ENCODE assay signal across 11 mouse cellular contexts in the genomic region with DNA sequence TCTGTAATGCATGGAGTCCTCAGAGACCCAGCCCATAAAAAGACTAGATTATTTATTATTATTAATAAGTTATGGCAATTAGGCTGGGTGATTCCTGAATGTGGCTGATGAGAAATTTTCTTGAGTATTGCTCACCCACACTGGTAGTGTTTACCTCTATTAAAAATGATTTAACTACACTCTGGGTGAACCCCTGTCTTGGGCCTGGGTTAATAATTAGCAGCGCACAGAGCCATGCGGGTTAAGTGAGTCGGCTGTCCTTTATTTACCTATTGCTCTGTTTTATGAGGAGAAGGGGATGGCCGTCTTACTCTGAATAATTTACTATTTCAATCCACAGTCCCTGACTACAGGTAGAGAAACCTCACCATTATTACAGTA. TPM values are rescaled to one million over a fixed set of nuclear protein-coding genes. Genes with fewer than 3 reads are reported as not detected.
A peak's percentile ranks its signal among the peaks of the same experiment; 100 is the strongest.
DNase-seq lines count a peak whose midpoint lies in the region; ATAC-seq and TF ChIP-seq lines count a peak whose summit lies in the region.
"Had no signal": no experiment of that assay in that cellular context is flagged by ENCODE, and none has a peak within 500 bp of the region (broad histone marks: within the 10 kb centered on the region; RNA-seq: fewer than 3 reads in every experiment).

No protein-coding gene starts in this region.

- H3K36me3 ChIP-seq in forebrain, embryonic 10.5 days (replicated peaks) = no peaks in the 10 kb centered on the region
- H3K36me3 ChIP-seq in forebrain, embryonic 14.5 days (ENCODE audit: control insufficient read depth, insufficient read depth, low read length) = no peaks in the 10 kb centered on the region
- H3K36me3 ChIP-seq in embryonic facial prominence, embryonic 11.5 days (replicated peaks; ENCODE audit: control insufficient read depth, insufficient read depth, low read depth, low read length) = no peaks in the 10 kb centered on the region
- H3K36me3 ChIP-seq in kidney, embryonic 14.5 days (ENCODE audit: control insufficient read depth, insufficient read depth, low read length) = no peaks in the 10 kb centered on the region
- H3K36me3 ChIP-seq in liver, embryonic 14.5 days (replicated peaks; ENCODE audit: control insufficient read depth, insufficient read depth, low read depth) = no peaks in the 10 kb centered on the region
- H3K36me3 ChIP-seq: heart, embryonic 13.5 days had no signal

- DNase-seq in forebrain, embryonic 10.5 days (ENCODE audit: extremely low spot score, low spot score) = no peak
- DNase-seq in forebrain, embryonic 14.5 days (ENCODE audit: low spot score) = no peak
- no peak for DNase-seq in embryonic facial prominence, embryonic 11.5 days (ENCODE audit: low spot score)
- DNase-seq in liver, embryonic 14.5 days (ENCODE audit: low read depth in 3 of 3, low spot score in 3 of 3) = peak in 2 of 3 experiments; percentile 12 to 16
- no peak for DNase-seq in heart, postnatal 14 days
- DNase-seq in testis, postnatal 14 days (ENCODE audit: low spot score) = no peak
- no peak for DNase-seq in left cerebral cortex, postnatal 25 days (ENCODE audit: low spot score in 2 of 2)
- DNase-seq: cerebellum, postnatal 25 days; forebrain, postnatal 0 days had no signal

- H3K9me3 ChIP-seq in forebrain, embryonic 10.5 days = no peaks in the 10 kb centered on the region
- no peaks in the 10 kb centered on the region for H3K9me3 ChIP-seq in forebrain, embryonic 14.5 days (replicated peaks; ENCODE audit: control insufficient read depth, low read length)
- no peaks in the 10 kb centered on the region for H3K9me3 ChIP-seq in embryonic facial prominence, embryonic 11.5 days (replicated peaks; ENCODE audit: control insufficient read depth, low read length)
- H3K9me3 ChIP-seq in kidney, embryonic 14.5 days (ENCODE audit: control insufficient read depth, low read length) = no peaks in the 10 kb centered on the region
- H3K9me3 ChIP-seq in liver, embryonic 14.5 days (ENCODE audit: control insufficient read depth, low read length) = no peaks in the 10 kb centered on the region
- H3K9me3 ChIP-seq: heart, embryonic 13.5 days had no signal

- TF ChIP-seq EP300 in liver, embryonic 14.5 days (IDR thresholded peaks at IDR 0.05; ENCODE audit: low read depth) = no peak

- no peaks in the 10 kb centered on the region for H3K27me3 ChIP-seq in forebrain, embryonic 10.5 days (ENCODE audit: poor library complexity, severe bottlenecking)
- H3K27me3 ChIP-seq in forebrain, embryonic 14.5 days (replicated peaks; ENCODE audit: control insufficient read depth, insufficient read depth, low read length) = no peaks in the 10 kb centered on the region
- H3K27me3 ChIP-seq in embryonic facial prominence, embryonic 11.5 days (ENCODE audit: control insufficient read depth, insufficient read depth, low read length) = no peaks in the 10 kb centered on the region
- H3K27me3 ChIP-seq in kidney, embryonic 14.5 days (ENCODE audit: control insufficient read depth, insufficient read depth, low read length) = no peaks in the 10 kb centered on the region
- no peaks in the 10 kb centered on the region for H3K27me3 ChIP-seq in liver, embryonic 14.5 days (ENCODE audit: control insufficient read depth, insufficient read depth, low read length)
- H3K27me3 ChIP-seq: heart, embryonic 13.5 days had no signal

- no peak overlapping the region for H3K4me2 ChIP-seq in forebrain, embryonic 14.5 days (ENCODE audit: low read length)
- H3K4me2 ChIP-seq in embryonic facial prominence, embryonic 11.5 days (ENCODE audit: low read depth, low read length) = no peak overlapping the region
- peak overlapping the region; percentile 27 for H3K4me2 ChIP-seq in kidney, embryonic 14.5 days (replicated peaks; ENCODE audit: low read depth, low read length)
- H3K4me2 ChIP-seq in liver, embryonic 14.5 days (ENCODE audit: low read depth) = peak overlapping the region; percentile 36
- H3K4me2 ChIP-seq: heart, embryonic 13.5 days had no signal

- H3K9ac ChIP-seq in forebrain, embryonic 14.5 days (ENCODE audit: low read length) = no peak overlapping the region
- no peak overlapping the region for H3K9ac ChIP-seq in embryonic facial prominence, embryonic 11.5 days (replicated peaks; ENCODE audit: low read length)
- H3K9ac ChIP-seq in kidney, embryonic 14.5 days (ENCODE audit: low read depth, low read length) = no peak overlapping the region
- H3K9ac ChIP-seq in liver, embryonic 14.5 days (replicated peaks) = no peak overlapping the region
- H3K9ac ChIP-seq: forebrain, postnatal 0 days; heart, embryonic 13.5 days had no signal

- intact Hi-C loops in heart, postnatal 14 days (cut with DNase I) = no loop called here
- intact Hi-C loops in left cerebral cortex, postnatal 25 days (cut with DNase I) = no loop called here

- peaks cover 15% of the 10 kb centered on the region for H3K4me1 ChIP-seq in forebrain, embryonic 10.5 days
- H3K4me1 ChIP-seq in forebrain, embryonic 14.5 days (ENCODE audit: control insufficient read depth, insufficient read depth, low read length) = peaks cover 6% of the 10 kb centered on the region
- no peaks in the 10 kb centered on the region for H3K4me1 ChIP-seq in embryonic facial prominence, embryonic 11.5 days (ENCODE audit: control insufficient read depth, insufficient read depth, low read length)
- peaks cover 29% of the 10 kb centered on the region for H3K4me1 ChIP-seq in kidney, embryonic 14.5 days (ENCODE audit: control insufficient read depth, insufficient read depth, low read length)
- H3K4me1 ChIP-seq in liver, embryonic 14.5 days (replicated peaks; ENCODE audit: control insufficient read depth in 2 of 2, insufficient read depth in 2 of 2, low read length in 1 of 2) = peaks cover 0 to 4% of the 10 kb centered on the region in 2 experiments; a peak in 1 of 4 replicates

- 82% methylated on average over 4 of the region's 4 CpGs for WGBS in forebrain, embryonic 10.5 days
- 60% methylated on average over 4 of the region's 4 CpGs for WGBS in forebrain, embryonic 14.5 days
- WGBS in embryonic facial prominence, embryonic 11.5 days = 50% methylated on average over 4 of the region's 4 CpGs
- 18% methylated on average over 4 of the region's 4 CpGs for WGBS in kidney, embryonic 14.5 days
- 57% methylated on average over 4 of the region's 4 CpGs for WGBS in liver, embryonic 14.5 days (ENCODE audit: insufficient replicate concordance)

- no peak for ATAC-seq in forebrain, embryonic 14.5 days
- ATAC-seq in embryonic facial prominence, embryonic 11.5 days (replicated peaks; ENCODE audit: insufficient number of reproducible peaks, low FRiP score, low TSS enrichment, low read depth) = peak; percentile 34; the same call in 1 of the 2 replicates
- peak; percentile 58; the same call in 1 of the 2 replicates for ATAC-seq in kidney, embryonic 14.5 days (ENCODE audit: low FRiP score, low TSS enrichment)
- 0 out of 2 replicates have a peak, but pooled peaks have one; percentile 39 for ATAC-seq in liver, embryonic 14.5 days (ENCODE audit: insufficient read depth)

- no peak overlapping the region for H3K4me3 ChIP-seq in forebrain, embryonic 10.5 days
- H3K4me3 ChIP-seq in forebrain, embryonic 14.5 days (ENCODE audit: low read depth, low read length) = no peak overlapping the region
- H3K4me3 ChIP-seq in embryonic facial prominence, embryonic 11.5 days (ENCODE audit: low read depth, low read length) = no peak overlapping the region
- H3K4me3 ChIP-seq in kidney, embryonic 14.5 days (ENCODE audit: low read length) = no peak overlapping the region
- H3K4me3 ChIP-seq in liver, embryonic 14.5 days (ENCODE audit: insufficient read depth in 1 of 2, low read depth in 2 of 2, low read length in 2 of 2) = no peak overlapping the region
- H3K4me3 ChIP-seq: heart, embryonic 13.5 days had no signal

- peak overlapping the region; percentile 84 for H3K27ac ChIP-seq in forebrain, embryonic 10.5 days
- no peak overlapping the region for H3K27ac ChIP-seq in forebrain, embryonic 14.5 days (ENCODE audit: low read depth, low read length)
- H3K27ac ChIP-seq in embryonic facial prominence, embryonic 11.5 days (replicated peaks; ENCODE audit: low read depth, low read length) = no peak overlapping the region; the same call in 1 of the 2 replicates
- H3K27ac ChIP-seq in kidney, embryonic 14.5 days (ENCODE audit: low read depth, low read length) = peak overlapping the region; percentile 93
- no peak overlapping the region for H3K27ac ChIP-seq in liver, embryonic 14.5 days
- H3K27ac ChIP-seq: heart, embryonic 13.5 days had no signal

- no peak for TF ChIP-seq CTCF in liver, embryonic 14.5 days (IDR thresholded peaks at IDR 0.05; ENCODE audit: low read depth)

RNA-seq across cellular contexts. Expression of a gene that starts 59.1 kb away (rescaled TPM):
- 5.2 and 6.3 TPM in 2 replicates for polyA plus RNA-seq in forebrain, embryonic 10.5 days (2016; fragmentation: Nextera tagmentation; extraction: Ambion mirVana)
- 11.6 and 13.1 TPM in 2 replicates for polyA plus RNA-seq in forebrain, embryonic 14.5 days (2014; fragmentation: Nextera tagmentation; extraction: Ambion mirVana)
- 15.0 and 16.4 TPM in 2 replicates for polyA plus RNA-seq in embryonic facial prominence, embryonic 11.5 days (2014; fragmentation: Nextera tagmentation; extraction: Ambion mirVana)
- 38.1 and 70.1 TPM in 2 replicates for polyA plus RNA-seq in kidney, embryonic 14.5 days (2014; fragmentation: Nextera tagmentation; extraction: Ambion mirVana)
- polyA plus RNA-seq in liver, embryonic 14.5 days (2012; rRNA removed) = 2.7 and 2.9 TPM in 2 replicates
- 3.8 and 4.6 TPM in 2 replicates for polyA plus RNA-seq in liver, embryonic 14.5 days (2014; fragmentation: Nextera tagmentation; extraction: Ambion mirVana)
- total RNA-seq in heart, postnatal 14 days (2021) = 1 to 10 TPM; 3.9 to 4.2 TPM
- total RNA-seq in left cerebral cortex, postnatal 25 days (2021) = 10 to 100 TPM; 30.6 to 40.2 TPM

Comparison
In these comparisons a context has a peak if more than half of its experiments do, and no peak if none do; other contexts are left out.
1. H3K27ac ChIP-seq: peak in forebrain, embryonic 10.5 days (single experiment) and kidney, embryonic 14.5 days (single experiment); none in forebrain, embryonic 14.5 days (single experiment), embryonic facial prominence, embryonic 11.5 days (single experiment) and liver, embryonic 14.5 days (single experiment).
2. DNase-seq: peak in liver, embryonic 14.5 days (2 of 3); none in forebrain, embryonic 10.5 days (single experiment), forebrain, embryonic 14.5 days (single experiment), embryonic facial prominence, embryonic 11.5 days (single experiment), heart, postnatal 14 days (0 of 2), testis, postnatal 14 days (single experiment) and left cerebral cortex, postnatal 25 days (0 of 2).
3. H3K4me2 ChIP-seq: peak in kidney, embryonic 14.5 days (single experiment) and liver, embryonic 14.5 days (single experiment); none in forebrain, embryonic 14.5 days (single experiment) and embryonic facial prominence, embryonic 11.5 days (single experiment).